Mouse (Mus musculus) liver, adult 2 months (tissue): Measurements from ENCODE around the gene Tbca.

Experiments used
- CTCF ChIP-seq: fragments of 200-500 bp; IDR thresholded peaks from 2 replicates; pipeline ENCODE4 v1.5.1; 2011; ENCODE audit warnings: low read depth, low read length, control low read depth
- POLR2A ChIP-seq: fragments of 200-500 bp; IDR thresholded peaks from 2 replicates; pipeline ENCODE4 v1.6.1; 2011; ENCODE audit warnings: low read length, control low read depth; ENCODE audit not compliant: insufficient read depth; ENCODE audit errors: extremely low read depth

- TF ChIP-seq POLR2A (no peak), CTCF (no peak)
Measured at GRCm38 (mm10) chr13:94882711-94883145, 94.0 kb downstream of the Tbca start.
